Mouse (Mus musculus) heart, postnatal 4 days (tissue): ENCODE measurements around the gene Ugt2b37. TPM values are rescaled to one million over a fixed set of nuclear protein-coding genes. Genes with fewer than 3 reads are reported as not detected.
"Not testable (repeated sequence)": the region's sequence is repeated elsewhere in the genome, so short reads cannot be mapped to it uniquely, and the experiment has no call there.

ENCODE experiments used
- DNase-seq: peaks from one replicate; pipeline ENCODE4 v3.0.0; 2021
- total RNA-seq, 2 experiments: library from RNA; stranded (reverse); gene quantifications; 2 replicates each; pipeline ENCODE4 v1.2.3; 2021

Ugt2b37 gene
- not detected for total RNA-seq

DNA sequence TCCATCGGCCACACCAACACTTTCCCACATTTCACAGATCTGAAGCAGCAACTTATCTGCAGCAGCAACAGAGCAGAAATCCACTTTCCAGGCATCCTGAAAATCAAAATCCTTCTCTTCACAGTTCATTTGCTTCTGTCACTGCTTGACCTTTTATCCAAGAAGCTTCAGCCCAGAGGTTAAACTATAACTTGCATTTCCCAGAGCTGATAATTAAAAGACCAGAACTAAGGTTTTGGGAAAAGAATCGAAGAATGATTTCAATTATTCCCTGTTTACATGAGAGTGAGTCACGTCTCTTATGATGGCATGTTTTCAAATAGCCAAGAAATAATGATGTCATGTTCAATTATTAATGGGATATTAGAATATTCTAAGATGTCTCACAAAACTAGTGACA lies at the start of gene Ugt2b37:
Gene Ugt2b37, minus strand, starts transcription at position 129 of the 400 bp plus-strand sequence.
- DNase-seq: not testable (repeated sequence)

DNA sequence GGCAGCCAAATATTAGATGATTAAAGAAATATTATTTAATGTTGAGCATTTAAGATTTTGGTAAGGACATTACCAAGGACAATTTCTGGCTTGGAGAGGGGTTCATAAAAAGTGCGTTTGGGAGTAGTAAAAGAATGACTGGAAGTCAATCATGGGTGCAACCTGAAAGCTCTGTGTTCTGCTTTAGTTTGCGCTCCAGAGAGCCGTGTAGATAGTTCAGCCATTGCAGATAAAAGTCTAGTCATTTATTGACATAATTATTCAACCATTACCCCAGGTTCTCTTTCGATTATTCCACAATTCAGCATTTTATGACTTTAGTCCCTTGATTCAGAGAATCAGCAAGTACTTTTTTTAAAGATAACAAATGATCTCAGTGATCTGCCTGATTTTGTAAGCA lies 31.6 kb upstream of the Ugt2b37 start:
- not testable (repeated sequence) for DNase-seq

DNA sequence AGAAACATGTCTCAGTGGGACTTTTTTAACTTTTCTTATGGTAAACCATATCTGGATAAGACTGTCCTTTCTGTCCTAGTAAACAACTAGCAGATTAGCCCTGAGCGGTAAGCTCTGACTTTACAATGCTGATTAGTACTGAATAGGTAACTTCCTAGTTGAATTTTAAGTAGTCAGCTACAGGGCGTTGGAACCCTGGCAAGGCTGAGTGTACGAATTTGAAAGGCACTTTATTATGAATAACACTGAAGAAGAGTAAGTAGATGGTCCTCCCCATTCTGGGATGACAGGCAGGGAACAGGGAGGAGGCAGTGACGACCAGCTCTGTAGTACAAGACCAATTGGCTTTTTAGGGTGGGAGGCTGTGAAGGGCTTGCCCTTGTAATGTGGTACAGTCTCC lies 21.4 kb upstream of the Ugt2b37 start:
- DNase-seq: not testable (repeated sequence)

- no peak for DNase-seq
Observed at GRCm38 (mm10) chr5:87275581-87275980, 21.0 kb upstream of the Ugt2b37 start.

- no peak for DNase-seq
Observed at GRCm38 (mm10) chr5:87255831-87256230, 1.2 kb upstream of the Ugt2b37 start.

- not testable (repeated sequence) for DNase-seq
Observed at GRCm38 (mm10) chr5:87242140-87242539, 12.5 kb downstream of the Ugt2b37 start.

- DNase-seq: not testable (repeated sequence)
Observed at GRCm38 (mm10) chr5:87196430-87196829, 58.2 kb downstream of the Ugt2b37 start.

Other genes starting within 250 kb of the Ugt2b37 start
- not detected for gene Ugt2b36, start 162.2 kb downstream of the Ugt2b37 start, total RNA-seq
- gene Ugt2b5, start 114.5 kb downstream of the Ugt2b37 start, total RNA-seq: not detected
- not detected for gene Ugt2a3, start 82.4 kb upstream of the Ugt2b37 start, total RNA-seq
- gene Ugt2b38, start 169.4 kb upstream of the Ugt2b37 start, total RNA-seq: not detected
- gene Ugt2a2, start 227.5 kb upstream of the Ugt2b37 start, total RNA-seq: not detected
- gene Gm43638, start 232.0 kb upstream of the Ugt2b37 start, total RNA-seq: not detected
- gene Ugt2a1, start 236.1 kb upstream of the Ugt2b37 start, total RNA-seq: not detected